Mouse (Mus musculus): ENCODE measurements at regions not wholly inside any gene's neighbourhood (a gene's known extent, or its start where the extent isn't known, plus 50 kb on each side); places are given as distances from the start of the nearest gene placed in this dataset.

DNA sequence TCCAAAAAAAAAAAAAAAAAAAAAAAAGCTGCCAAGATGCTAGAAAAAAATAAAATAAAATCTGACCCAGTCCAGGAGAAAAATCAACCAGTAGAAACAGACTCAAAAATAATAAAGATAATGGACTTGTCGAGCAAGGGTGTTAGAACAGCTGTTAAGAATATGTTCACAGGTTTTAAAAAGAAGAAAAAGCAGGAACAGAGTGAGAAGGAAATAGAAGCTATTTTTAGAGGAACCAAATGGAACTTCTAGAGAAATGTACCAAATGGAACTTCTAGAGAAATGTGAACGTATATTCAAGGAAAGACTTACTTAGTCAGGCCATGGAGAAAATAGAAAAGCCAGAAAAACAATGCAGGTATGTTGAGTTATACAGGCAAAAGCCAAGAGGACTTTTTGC lies 662.4 kb upstream of the Jmjd1c start:
- Histone ChIP-seq H3K4me2 (replicated peaks) (no peak overlapping the region), H3K36me3 (no peaks in the 10 kb centered on the region), H3K9ac (replicated peaks) (no peak overlapping the region), H3K4me3 (replicated peaks) (no peak overlapping the region), H3K9me3 (no peaks in the 10 kb centered on the region), H3K27ac (no peak overlapping the region), H3K4me1 (replicated peaks) (no peaks in the 10 kb centered on the region), H3K27me3 (no peaks in the 10 kb centered on the region)
- ATAC-seq, result no peak
- WGBS, result 90% methylated on average over 2 of the region's 2 CpGs

DNA sequence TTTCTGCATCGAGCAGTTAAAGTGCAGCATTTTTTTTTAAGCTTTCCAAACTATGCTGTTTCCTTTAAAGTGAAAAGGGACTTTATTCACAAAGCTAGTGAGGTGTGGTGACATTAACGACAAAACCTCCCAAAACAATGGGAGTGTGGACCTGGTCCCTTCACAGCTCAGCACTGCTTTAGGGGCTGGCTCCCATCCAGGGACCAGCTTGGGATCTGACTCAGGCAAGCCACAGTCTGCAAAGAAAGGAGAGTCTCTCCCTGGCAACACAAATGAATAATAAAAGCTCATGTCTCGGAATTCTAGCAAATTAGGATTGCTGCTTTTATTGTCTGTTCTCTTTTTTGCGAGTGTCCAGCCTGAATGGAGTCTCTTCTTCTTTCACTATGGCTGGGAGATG lies 625.2 kb upstream of the Jmjd1c start:
- no peaks in the 10 kb centered on the region for H3K9me3 ChIP-seq
- WGBS, result 38% methylated on average over 4 of the region's 4 CpGs
- no peak overlapping the region for H3K4me3 ChIP-seq (replicated peaks)
- no peaks in the 10 kb centered on the region for H3K27me3 ChIP-seq
- no peaks in the 10 kb centered on the region for H3K36me3 ChIP-seq
- no peak overlapping the region for H3K9ac ChIP-seq (replicated peaks)
- H3K27ac ChIP-seq, result no peak overlapping the region
- ATAC-seq, result no peak
- no peak overlapping the region for H3K4me2 ChIP-seq (replicated peaks)
- 0 out of 2 replicates have a peak, but pooled peaks cover 2% of the 10 kb centered on the region for H3K4me1 ChIP-seq (replicated peaks)

- no peak overlapping the region for H3K4me2 ChIP-seq (replicated peaks)
- no peak overlapping the region for H3K4me3 ChIP-seq (replicated peaks)
- no peak overlapping the region for H3K9ac ChIP-seq (replicated peaks)
- no peaks in the 10 kb centered on the region for H3K36me3 ChIP-seq
- H3K4me1 ChIP-seq (replicated peaks), result 0 out of 2 replicates have a peak, but pooled peaks cover 2% of the 10 kb centered on the region
- no peaks in the 10 kb centered on the region for H3K27me3 ChIP-seq
- no peaks in the 10 kb centered on the region for H3K9me3 ChIP-seq
- no peak for ATAC-seq
- no peak overlapping the region for H3K27ac ChIP-seq
- 82% methylated on average over 4 of the region's 4 CpGs for WGBS
Observed at GRCm38 (mm10) chr10:66472038-66472437, 623.9 kb upstream of the Jmjd1c start.

GRCm38 (mm10) chr10:66475187-66475735 lies 620.7 kb upstream of the Jmjd1c start:
- Histone ChIP-seq H3K9ac (replicated peaks) (no peak overlapping the region), H3K4me2 (replicated peaks) (no peak overlapping the region), H3K4me3 (replicated peaks) (no peak overlapping the region), H3K36me3 (no peaks in the 10 kb centered on the region), H3K4me1 (replicated peaks) (0 out of 2 replicates have a peak, but pooled peaks cover 2% of the 10 kb centered on the region), H3K27ac (no peak overlapping the region), H3K9me3 (no peaks in the 10 kb centered on the region), H3K27me3 (no peaks in the 10 kb centered on the region)
- ATAC-seq, result no peak
- 70% methylated on average over 1 of the region's 1 CpGs for WGBS

DNA sequence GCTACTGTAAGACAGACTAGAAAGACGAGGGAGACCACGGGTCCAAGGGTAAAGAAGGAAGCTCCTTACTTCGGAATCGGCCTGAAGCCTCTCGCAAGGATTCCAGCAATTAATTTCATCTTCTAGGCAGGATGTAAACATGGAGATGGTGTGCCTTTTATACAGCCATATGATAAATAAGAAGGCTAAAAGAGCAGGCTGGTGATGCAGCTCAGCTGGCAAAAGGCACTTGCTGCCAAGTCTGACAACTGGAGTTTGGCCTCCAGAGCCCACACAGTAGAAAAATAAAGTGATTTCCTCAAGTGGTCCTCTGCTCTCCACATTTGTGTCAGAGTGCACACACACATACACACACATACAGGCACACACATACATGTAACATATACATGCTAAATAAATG lies 605.1 kb upstream of the Jmjd1c start:
- Histone ChIP-seq H3K9me3 (no peaks in the 10 kb centered on the region), H3K4me3 (replicated peaks) (no peak overlapping the region), H3K36me3 (no peaks in the 10 kb centered on the region), H3K4me1 (replicated peaks) (no peaks in the 10 kb centered on the region), H3K9ac (replicated peaks) (no peak overlapping the region), H3K4me2 (replicated peaks) (no peak overlapping the region), H3K27ac (no peak overlapping the region), H3K27me3 (no peaks in the 10 kb centered on the region)
- WGBS, result 91% methylated on average over 5 of the region's 5 CpGs
- no peak for ATAC-seq

- 57% methylated on average over 10 of the region's 10 CpGs for WGBS
- no peaks in the 10 kb centered on the region for H3K27me3 ChIP-seq
- no peak overlapping the region for H3K4me2 ChIP-seq (replicated peaks)
- H3K4me3 ChIP-seq (replicated peaks), result no peak overlapping the region
- no peak overlapping the region for H3K27ac ChIP-seq
- H3K4me1 ChIP-seq (replicated peaks), result no peaks in the 10 kb centered on the region
- ATAC-seq, result 0 out of 2 replicates have a peak, but pooled peaks have one; percentile 30
- no peak overlapping the region for H3K9ac ChIP-seq (replicated peaks)
- no peaks in the 10 kb centered on the region for H3K9me3 ChIP-seq
- H3K36me3 ChIP-seq, result no peaks in the 10 kb centered on the region
Observed at GRCm38 (mm10) chr10:66491850-66492249, 604.1 kb upstream of the Jmjd1c start.

- WGBS, result 58% methylated on average over 5 of the region's 5 CpGs
- no peak for ATAC-seq
- Histone ChIP-seq H3K4me1 (replicated peaks) (no peaks in the 10 kb centered on the region), H3K27me3 (no peaks in the 10 kb centered on the region), H3K4me3 (replicated peaks) (no peak overlapping the region), H3K27ac (no peak overlapping the region), H3K36me3 (no peaks in the 10 kb centered on the region), H3K9ac (replicated peaks) (no peak overlapping the region), H3K4me2 (replicated peaks) (no peak overlapping the region), H3K9me3 (no peaks in the 10 kb centered on the region)
Observed at GRCm38 (mm10) chr10:66539846-66540245, 556.1 kb upstream of the Jmjd1c start.

DNA sequence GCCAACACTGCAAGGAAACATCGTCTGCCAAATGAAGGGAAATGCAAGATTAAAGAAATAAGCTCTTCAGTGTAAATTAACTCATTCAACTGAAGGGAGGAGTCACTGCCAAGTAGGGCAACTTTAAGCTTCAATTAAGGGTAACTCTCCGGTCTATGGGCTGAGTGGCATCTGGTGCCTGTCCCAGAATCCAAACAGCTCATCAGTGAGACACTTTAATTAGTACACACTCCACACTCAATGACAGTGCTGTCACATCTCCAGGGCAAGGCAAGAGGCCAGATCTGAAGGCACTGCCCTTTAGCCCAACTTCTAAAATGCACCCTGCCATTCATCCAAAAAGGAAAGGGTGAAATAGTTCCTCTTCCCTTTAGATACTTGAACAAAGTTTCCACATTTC lies 549.3 kb upstream of the Jmjd1c start:
- 59% methylated on average over 2 of the region's 2 CpGs for WGBS
- H3K4me3 ChIP-seq (replicated peaks), result no peak overlapping the region
- H3K9me3 ChIP-seq, result no peaks in the 10 kb centered on the region
- no peaks in the 10 kb centered on the region for H3K36me3 ChIP-seq
- H3K27me3 ChIP-seq, result peaks cover 25% of the 10 kb centered on the region
- H3K27ac ChIP-seq, result no peak overlapping the region
- H3K4me2 ChIP-seq (replicated peaks), result no peak overlapping the region
- 0 out of 2 replicates have a peak, but pooled peaks have one; percentile 34 for ATAC-seq
- no peak overlapping the region for H3K9ac ChIP-seq (replicated peaks)
- no peaks in the 10 kb centered on the region for H3K4me1 ChIP-seq (replicated peaks)

- H3K9me3 ChIP-seq, result no peaks in the 10 kb centered on the region
- no peak overlapping the region for H3K4me2 ChIP-seq (replicated peaks)
- ATAC-seq, result no peak
- no peak overlapping the region for H3K27ac ChIP-seq
- H3K4me3 ChIP-seq (replicated peaks), result no peak overlapping the region
- H3K36me3 ChIP-seq, result no peaks in the 10 kb centered on the region
- H3K27me3 ChIP-seq, result peaks cover 33% of the 10 kb centered on the region
- H3K9ac ChIP-seq (replicated peaks), result no peak overlapping the region
- WGBS, result 71% methylated on average over 3 of the region's 3 CpGs
- 0 out of 2 replicates have a peak, but pooled peaks cover 3% of the 10 kb centered on the region for H3K4me1 ChIP-seq (replicated peaks)
Observed at GRCm38 (mm10) chr10:66547660-66548059, 548.3 kb upstream of the Jmjd1c start.

DNA sequence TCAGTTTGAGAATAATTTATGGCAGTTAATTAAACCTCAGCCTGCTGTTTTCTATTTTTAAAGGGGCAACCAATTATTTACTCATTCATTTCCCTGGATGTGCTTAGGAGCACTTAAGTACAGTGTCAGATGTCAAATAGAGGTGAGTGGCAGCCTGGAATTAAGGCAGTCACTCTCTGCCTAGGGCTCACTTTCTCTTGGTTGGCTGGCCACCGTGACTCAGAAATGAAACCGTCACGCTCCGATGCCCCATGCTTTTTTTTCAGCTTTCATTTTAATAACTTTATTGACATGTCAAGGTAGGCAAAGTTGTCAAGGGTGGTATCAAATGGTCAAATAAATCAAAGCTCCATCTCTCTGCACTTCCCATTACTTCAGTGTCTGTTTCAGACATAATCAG lies 547.9 kb upstream of the Jmjd1c start:
- Histone ChIP-seq H3K36me3 (no peaks in the 10 kb centered on the region), H3K4me2 (replicated peaks) (no peak overlapping the region), H3K27me3 (peaks cover 33% of the 10 kb centered on the region), H3K27ac (no peak overlapping the region), H3K9me3 (no peaks in the 10 kb centered on the region), H3K4me1 (replicated peaks) (peaks cover 7% of the 10 kb centered on the region; the same call in 1 of the 2 replicates), H3K9ac (replicated peaks) (no peak overlapping the region), H3K4me3 (replicated peaks) (no peak overlapping the region)
- 61% methylated on average over 4 of the region's 4 CpGs for WGBS
- ATAC-seq, result no peak

- peaks cover 10% of the 10 kb centered on the region for H3K4me1 ChIP-seq (replicated peaks)
- WGBS, result 58% methylated on average over 3 of the region's 3 CpGs
- no peak overlapping the region for H3K4me2 ChIP-seq (replicated peaks)
- no peak overlapping the region for H3K4me3 ChIP-seq (replicated peaks)
- no peak overlapping the region for H3K9ac ChIP-seq (replicated peaks)
- no peaks in the 10 kb centered on the region for H3K9me3 ChIP-seq
- no peak overlapping the region for H3K27ac ChIP-seq
- H3K36me3 ChIP-seq, result no peaks in the 10 kb centered on the region
- peak; percentile 41 for ATAC-seq
- H3K27me3 ChIP-seq, result peaks cover 54% of the 10 kb centered on the region
Observed at GRCm38 (mm10) chr10:66552919-66553318, 543.0 kb upstream of the Jmjd1c start.

DNA sequence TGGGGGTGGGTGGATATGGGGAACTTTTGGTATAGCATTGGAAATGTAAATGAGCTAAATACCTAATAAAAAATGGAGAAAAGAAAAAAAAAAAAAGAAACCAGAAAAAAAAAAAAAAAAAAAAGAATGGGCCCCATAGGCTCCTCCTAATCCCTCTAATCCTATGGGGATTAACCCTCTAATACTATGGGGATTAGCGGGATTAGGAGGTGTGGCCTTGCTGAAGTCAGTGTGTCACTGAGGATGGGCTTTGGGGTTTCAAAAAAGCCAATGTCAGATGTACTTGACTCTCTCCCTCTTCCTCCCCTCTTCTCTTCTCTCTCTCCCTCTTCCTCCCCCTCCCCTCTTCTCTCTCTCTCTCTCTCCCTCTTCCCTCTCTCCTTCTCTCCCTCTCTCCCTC lies 541.7 kb upstream of the Jmjd1c start:
- H3K27ac ChIP-seq, result no peak overlapping the region
- no peaks in the 10 kb centered on the region for H3K36me3 ChIP-seq
- H3K4me2 ChIP-seq (replicated peaks), result no peak overlapping the region
- H3K9me3 ChIP-seq, result no peaks in the 10 kb centered on the region
- ATAC-seq, result no peak
- peaks cover 20% of the 10 kb centered on the region for H3K4me1 ChIP-seq (replicated peaks)
- WGBS, result 11% methylated on average over 1 of the region's 1 CpGs
- H3K4me3 ChIP-seq (replicated peaks), result no peak overlapping the region
- no peak overlapping the region for H3K9ac ChIP-seq (replicated peaks)
- H3K27me3 ChIP-seq, result peaks cover 47% of the 10 kb centered on the region

All from midbrain, embryonic 13.5 days (tissue).